Mouse (Mus musculus): ENCODE results near the gene C3.
A peak's percentile ranks its signal among the peaks of the same experiment; 100 is the strongest.

C3 gene

GRCm38 (mm10) chr17:57219884-57220207 lies 8.1 kb downstream of the C3 start:
- peak in 1 of 2 experiments; percentile 10 for DNase-seq (ENCODE audit: low spot score in 2 of 2)

GRCm38 (mm10) chr17:57219167-57219883 lies 8.6 kb downstream of the C3 start:
- peak; percentile 33 to 42 for DNase-seq (ENCODE audit: low spot score in 2 of 2)

- DNase-seq (ENCODE audit: low spot score in 2 of 2): no peak
Measured at GRCm38 (mm10) chr17:57218335-57218900, 9.5 kb downstream of the C3 start.

GRCm38 (mm10) chr17:57214676-57215387 lies 13.1 kb downstream of the C3 start:
- DNase-seq (ENCODE audit: low spot score in 2 of 2): no peak

GRCm38 (mm10) chr17:57211501-57211900 lies 16.4 kb downstream of the C3 start:
- no peak for DNase-seq (ENCODE audit: low spot score in 2 of 2)

- DNase-seq (ENCODE audit: low spot score in 2 of 2): no peak
Measured at GRCm38 (mm10) chr17:57209330-57209729, 18.6 kb downstream of the C3 start.

GRCm38 (mm10) chr17:57207938-57208337 lies 20.0 kb downstream of the C3 start:
- no peak for DNase-seq (ENCODE audit: low spot score in 2 of 2)

- no peak for DNase-seq (ENCODE audit: low spot score in 2 of 2)
Measured at GRCm38 (mm10) chr17:57201841-57202724, 25.9 kb downstream of the C3 start.

GRCm38 (mm10) chr17:57198252-57198651 lies 29.7 kb downstream of the C3 start:
- DNase-seq (ENCODE audit: low spot score in 2 of 2): no peak

- DNase-seq (ENCODE audit: low spot score in 2 of 2): no peak
Measured at GRCm38 (mm10) chr17:57195326-57196010, 32.5 kb downstream of the C3 start.

- DNase-seq (ENCODE audit: low spot score in 2 of 2): no peak
Measured at GRCm38 (mm10) chr17:57194771-57195170, 33.2 kb downstream of the C3 start.

- DNase-seq (ENCODE audit: low spot score in 2 of 2): no peak
Measured at GRCm38 (mm10) chr17:57194041-57194507, 33.9 kb downstream of the C3 start, which contains the start of gene Tnfsf14. Gene Tnfsf14 (minus strand): TSS chr17:57194177.

GRCm38 (mm10) chr17:57188510-57189192 lies 39.3 kb downstream of the C3 start:
- no peak for DNase-seq (ENCODE audit: low spot score in 2 of 2)

- DNase-seq (ENCODE audit: low spot score in 2 of 2): no peak
Measured at GRCm38 (mm10) chr17:57185641-57186040, 42.3 kb downstream of the C3 start.

- DNase-seq (ENCODE audit: low spot score in 2 of 2): no peak
Measured at GRCm38 (mm10) chr17:57182871-57183270, 45.1 kb downstream of the C3 start.

- DNase-seq (ENCODE audit: low spot score in 2 of 2): no peak
Measured at GRCm38 (mm10) chr17:57180363-57180762, 47.6 kb downstream of the C3 start.

GRCm38 (mm10) chr17:57173351-57173750 lies 54.6 kb downstream of the C3 start:
- no peak for DNase-seq (ENCODE audit: low spot score in 2 of 2)

- DNase-seq (ENCODE audit: low spot score in 2 of 2): no peak
Measured at GRCm38 (mm10) chr17:57172378-57172777, 55.6 kb downstream of the C3 start.

- DNase-seq (ENCODE audit: low spot score in 2 of 2): no peak
Measured at GRCm38 (mm10) chr17:57170616-57171260, 57.2 kb downstream of the C3 start.

Measured in frontal cortex, postnatal 36 days (tissue).